Mouse (Mus musculus): ENCODE data around the gene Gsk3a. TPM values are rescaled to one million over a fixed set of nuclear protein-coding genes. Genes with fewer than 3 reads are reported as not detected.

Gene Gsk3a
- 100 to 1,000 TPM; 195 to 200 TPM for total RNA-seq (2021)

DNA sequence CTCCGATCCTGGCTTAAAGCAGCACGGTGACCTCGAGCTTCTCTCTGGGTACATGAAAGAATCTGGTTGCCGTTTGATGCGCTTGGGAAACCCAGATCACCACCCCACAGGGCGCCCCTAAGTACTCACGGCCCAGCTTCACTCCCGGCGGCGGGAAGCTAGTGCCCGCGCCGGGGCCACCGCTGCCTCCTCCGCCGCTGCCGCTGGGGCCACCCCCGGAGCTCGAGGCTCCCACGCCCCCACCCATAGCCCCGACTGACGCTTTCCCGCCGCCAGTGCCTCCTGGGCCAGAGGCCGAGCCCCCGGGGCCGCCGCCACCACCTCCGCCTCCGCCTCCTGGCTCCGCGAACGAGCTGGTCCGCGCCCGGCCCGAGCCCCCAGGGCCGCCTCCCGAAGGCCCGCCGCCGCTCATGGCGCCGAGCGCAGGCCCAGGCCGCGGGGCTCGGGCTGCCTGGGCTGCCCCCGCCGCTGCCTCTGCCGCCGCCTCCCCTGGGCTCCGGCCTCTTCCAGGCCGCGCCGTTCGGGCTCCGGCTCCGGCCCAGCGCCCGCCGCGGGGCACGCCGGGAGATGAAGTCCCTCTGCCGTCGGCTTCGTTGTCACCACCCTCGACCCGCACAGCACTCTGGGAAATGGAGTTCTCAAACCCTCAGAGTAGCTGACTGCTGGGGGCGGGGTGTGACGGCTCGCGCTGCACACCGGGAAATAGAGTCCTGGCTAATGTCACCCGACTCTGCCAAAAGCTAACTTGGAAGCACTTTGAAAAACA lies at the start of gene Gsk3a:
Gsk3a (minus strand) TSS at position 603 of the 766 bp plus-strand sequence.
- DNase-seq (ENCODE audit: extremely low spot score in 1 of 2, low spot score in 1 of 2) = peak in 1 of 2 experiments; percentile 87

DNA sequence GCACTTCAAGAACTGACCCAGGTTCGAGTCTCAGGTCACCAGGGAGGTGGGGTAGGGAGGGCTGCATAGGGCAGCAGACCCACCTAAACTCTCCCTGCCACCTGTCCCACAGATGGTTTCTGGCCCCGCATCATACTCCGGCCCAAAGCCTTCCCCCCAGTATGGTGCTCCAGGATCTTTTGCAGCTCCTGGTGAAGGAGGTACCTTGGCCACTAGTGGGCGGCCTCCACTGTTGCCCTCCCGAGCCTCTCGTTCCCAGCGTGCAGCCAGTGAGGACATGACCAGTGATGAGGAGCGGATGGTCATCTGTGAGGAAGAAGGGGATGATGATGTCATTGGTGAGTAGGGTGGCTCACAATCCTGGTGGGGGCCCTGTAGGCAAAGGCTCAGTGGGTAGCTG lies 49.3 kb upstream of the Gsk3a start:
- DNase-seq (ENCODE audit: extremely low spot score in 1 of 2, low spot score in 1 of 2) = no peak

DNA sequence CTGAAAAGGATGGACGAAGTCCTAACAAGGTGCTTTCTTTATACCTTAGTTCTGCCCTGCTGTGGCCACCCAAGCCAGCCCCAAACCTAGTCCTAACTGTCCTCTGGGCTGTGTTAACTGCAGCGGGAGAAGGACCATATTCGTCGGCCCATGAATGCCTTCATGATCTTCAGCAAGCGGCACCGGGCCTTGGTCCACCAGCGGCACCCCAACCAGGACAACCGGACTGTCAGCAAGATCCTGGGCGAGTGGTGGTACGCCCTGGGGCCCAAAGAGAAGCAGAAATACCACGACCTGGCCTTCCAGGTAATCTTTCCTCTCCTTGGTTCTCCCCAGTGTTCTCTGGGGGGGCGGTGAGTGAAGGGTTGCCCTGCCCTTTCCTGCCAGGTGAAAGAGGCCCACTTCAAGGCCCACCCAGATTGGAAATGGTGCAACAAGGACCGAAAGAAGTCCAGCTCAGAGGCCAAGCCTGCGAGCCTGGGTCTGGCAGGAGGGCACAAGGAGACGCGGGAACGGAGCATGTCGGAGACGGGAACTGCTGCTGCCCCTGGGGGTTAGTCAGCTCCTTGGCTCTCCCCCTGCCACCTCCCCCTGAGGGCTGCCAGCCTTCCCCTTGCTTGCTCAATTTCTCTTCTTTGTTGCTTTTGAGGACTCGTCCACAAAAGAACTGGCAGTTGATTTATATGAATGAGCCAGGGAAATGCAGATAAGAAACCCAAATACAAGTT lies 48.0 kb upstream of the Gsk3a start:
- DNase-seq (ENCODE audit: extremely low spot score in 1 of 2, low spot score in 1 of 2) = no peak

DNA sequence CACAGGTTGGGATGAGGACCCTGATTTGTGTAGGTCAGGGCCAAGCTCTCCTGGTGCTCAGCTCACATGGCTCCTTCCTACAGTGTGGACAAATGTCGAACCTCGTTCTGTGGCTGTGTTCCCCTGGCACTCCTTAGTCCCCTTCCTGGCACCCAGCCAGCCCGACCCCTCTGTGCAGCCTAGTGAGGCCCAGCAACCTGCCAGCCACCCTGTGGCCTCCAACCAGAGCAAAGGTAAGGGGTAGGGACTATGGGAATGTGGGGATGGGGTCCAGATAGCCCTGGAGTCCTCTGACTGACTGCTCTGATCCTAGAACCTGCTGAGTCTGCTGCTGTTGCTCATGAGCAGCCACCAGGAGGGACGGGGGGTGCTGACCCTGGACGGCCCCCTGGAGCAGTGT lies 47.1 kb upstream of the Gsk3a start:
- no peak for DNase-seq (ENCODE audit: extremely low spot score in 1 of 2, low spot score in 1 of 2)

DNA sequence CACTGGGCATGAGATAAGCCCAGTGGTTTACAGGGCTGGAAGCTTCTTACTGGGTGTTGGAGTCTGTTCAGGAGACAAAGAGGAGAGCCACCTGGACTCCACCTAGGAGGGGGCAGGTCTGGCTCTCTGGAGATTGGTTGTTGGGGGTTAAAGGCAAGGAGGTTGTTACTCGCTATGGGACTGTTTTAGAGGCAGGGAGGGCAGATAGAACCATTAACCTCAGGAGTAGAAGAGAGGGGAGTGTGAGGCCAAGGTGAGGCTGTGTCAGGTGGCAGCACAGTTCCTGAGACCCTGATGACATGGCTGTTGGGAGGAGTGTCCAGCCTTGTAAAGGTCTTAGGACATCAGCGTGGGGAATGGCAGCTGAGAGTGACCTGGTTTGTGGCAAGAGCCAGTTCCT lies 46.5 kb upstream of the Gsk3a start:
- DNase-seq (ENCODE audit: extremely low spot score in 1 of 2, low spot score in 1 of 2) = no peak

DNA sequence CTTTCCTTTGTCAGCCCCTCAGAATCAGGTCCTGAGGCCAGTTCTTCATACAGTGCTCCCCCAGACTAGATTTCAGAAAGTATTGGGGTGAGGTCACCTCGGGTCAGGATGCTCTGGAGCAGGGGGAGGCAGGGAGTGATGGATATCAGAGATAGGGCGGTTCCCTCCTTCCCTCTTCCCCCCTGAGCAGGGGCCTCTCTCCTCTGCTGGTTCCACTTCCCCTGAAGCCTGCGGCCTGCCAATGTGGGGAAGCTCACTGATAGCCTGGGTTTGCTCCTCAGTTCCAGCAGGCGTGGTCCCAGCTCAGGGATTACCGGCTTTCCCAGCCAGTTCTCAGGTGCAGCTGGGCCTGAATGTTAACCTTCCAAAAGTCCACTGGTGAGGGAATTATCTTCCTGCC lies 46.0 kb upstream of the Gsk3a start:
- no peak for DNase-seq (ENCODE audit: extremely low spot score in 1 of 2, low spot score in 1 of 2)

DNA sequence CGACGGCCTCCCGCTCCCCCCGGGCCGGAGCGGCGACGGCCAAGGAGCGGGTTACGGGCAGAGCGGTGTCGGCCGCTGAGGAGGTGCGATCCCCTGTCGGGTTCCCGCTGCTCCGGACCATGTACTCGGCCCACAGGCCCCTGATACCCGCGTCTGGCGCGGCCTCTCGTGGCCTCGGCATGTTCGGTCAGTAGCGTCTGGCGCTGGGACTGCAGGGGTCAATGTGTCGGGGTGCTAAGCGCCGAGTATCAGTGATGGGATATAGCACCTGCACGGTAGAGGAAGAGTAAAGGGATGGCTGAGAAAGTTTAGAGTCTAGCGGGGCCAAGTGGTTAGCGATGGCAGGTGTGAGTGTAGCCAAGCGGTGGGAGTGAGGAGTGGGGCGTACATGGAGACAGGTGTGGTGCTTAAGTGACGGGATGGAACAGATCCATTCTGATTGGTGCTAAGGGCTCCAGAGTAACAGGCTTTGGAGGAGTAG lies 45.1 kb upstream of the Gsk3a start:
- DNase-seq (ENCODE audit: extremely low spot score in 1 of 2, low spot score in 1 of 2) = no peak

DNA sequence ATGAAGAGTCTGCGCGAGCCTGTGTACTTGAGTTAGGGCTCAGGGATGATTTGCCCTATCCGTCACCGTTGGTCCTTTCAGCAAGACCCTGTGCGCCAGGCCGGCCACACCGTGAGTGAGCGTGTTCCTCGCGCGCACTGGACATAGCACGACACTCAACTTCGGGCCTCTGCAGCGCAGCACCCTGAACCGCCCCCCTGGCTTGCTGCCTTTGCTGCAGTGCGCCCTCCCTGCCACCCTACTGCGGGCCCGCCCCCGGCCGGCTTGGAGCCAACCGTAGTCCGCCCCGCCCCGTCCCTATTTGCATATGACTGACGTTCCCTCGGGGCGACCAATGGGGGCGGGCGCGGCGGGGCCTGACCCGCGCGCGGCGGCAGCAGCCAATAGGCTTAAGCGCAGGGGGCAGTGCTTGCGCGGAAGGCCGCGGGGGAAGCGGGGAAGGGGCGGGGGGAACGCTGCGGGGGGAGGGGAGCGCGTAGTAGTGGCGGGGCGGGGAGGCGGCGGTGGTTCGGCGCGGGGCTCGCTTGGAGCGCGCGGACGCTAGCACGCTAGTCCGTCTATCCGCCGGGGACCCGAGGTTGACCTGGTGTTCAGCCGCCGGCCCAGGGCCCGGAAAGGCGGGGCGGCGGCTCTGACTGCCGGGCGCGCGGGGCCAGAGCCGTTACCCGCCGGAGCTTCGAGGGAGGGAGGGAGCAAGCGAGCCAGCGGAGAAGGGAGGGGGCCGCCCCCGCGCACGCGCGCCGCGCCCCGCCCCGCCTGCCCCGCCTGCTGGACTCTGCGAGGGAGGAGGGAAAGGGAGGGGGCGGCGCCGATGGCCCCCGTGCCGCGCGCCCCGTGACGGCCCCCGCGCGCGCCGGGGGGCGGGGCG lies 44.3 kb upstream of the Gsk3a start:
- DNase-seq (ENCODE audit: extremely low spot score in 1 of 2, low spot score in 1 of 2) = peak; percentile 88 to 94

DNA sequence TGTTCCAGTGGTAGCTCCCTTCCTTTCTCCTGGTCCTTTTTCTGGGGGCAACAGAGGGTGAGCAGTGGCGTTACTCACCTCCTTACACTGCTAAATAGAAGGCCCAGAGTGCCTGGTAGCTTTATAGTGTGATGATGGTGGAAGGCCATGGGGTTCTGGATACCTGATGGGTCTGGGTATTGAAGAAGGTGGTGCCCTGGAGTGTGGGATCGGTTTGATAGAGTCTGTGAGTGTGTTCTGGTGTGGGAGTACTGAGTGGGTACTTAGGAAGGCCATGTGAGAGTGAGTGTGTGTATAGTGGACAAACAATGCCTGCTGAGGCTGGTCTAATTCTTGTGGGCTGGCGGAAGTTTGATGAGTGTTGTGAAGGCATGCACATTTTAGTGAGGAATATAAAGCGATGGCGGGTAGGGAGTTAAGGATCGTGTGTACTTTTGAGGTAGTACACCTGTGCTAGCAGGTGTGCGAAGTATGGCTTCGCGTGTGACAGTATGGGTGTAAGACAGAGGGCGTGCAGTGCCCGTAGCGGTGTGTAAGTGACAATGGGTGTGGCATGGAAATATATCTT lies 43.6 kb upstream of the Gsk3a start:
- DNase-seq (ENCODE audit: extremely low spot score in 1 of 2, low spot score in 1 of 2) = no peak

DNA sequence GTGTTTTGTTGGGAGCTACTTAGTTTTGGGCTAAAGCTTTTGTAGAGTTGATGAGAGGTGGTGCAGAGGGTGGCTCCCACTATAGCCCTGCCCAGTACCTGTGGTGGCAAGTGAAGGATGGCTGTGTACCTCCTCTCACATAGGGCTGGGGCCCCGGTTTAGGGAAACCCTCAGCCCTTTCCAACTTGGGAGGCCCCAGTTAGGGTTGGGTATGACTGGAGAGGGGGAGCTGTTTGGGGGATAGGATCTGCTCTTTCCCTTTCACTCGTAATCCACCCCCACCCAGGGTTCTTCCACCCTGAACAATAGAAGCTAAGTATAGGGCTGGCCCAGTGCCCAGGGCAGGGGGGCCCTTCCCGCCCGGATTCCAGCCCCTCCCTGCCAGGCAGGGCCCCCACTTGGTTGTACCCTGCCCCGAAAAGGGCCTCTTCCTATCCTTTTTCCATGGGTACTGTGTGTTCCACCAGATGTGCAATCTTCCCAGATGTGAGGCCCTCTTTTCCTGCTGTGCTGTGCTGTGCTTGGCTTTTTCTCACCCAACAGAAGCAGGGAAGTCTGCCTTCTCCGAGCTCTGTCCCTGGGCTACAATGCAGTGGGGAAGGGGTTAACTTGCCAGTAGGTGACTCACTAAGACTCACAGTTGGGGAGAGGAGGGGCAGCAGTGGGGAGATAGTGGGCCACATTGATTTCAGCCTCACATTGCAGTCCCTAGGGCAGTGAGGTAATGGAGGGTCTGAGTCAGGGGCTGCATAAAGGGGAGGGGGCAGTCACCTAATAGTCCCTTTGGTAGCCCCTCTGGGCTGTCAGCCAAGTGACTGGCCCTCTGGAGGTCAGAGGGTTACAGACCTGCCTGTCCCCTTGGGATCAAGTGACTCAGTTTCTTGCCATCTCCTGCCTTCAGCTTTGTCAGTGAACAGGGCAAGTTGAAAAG lies 42.5 kb upstream of the Gsk3a start:
- no peak for DNase-seq (ENCODE audit: extremely low spot score in 1 of 2, low spot score in 1 of 2)

DNA sequence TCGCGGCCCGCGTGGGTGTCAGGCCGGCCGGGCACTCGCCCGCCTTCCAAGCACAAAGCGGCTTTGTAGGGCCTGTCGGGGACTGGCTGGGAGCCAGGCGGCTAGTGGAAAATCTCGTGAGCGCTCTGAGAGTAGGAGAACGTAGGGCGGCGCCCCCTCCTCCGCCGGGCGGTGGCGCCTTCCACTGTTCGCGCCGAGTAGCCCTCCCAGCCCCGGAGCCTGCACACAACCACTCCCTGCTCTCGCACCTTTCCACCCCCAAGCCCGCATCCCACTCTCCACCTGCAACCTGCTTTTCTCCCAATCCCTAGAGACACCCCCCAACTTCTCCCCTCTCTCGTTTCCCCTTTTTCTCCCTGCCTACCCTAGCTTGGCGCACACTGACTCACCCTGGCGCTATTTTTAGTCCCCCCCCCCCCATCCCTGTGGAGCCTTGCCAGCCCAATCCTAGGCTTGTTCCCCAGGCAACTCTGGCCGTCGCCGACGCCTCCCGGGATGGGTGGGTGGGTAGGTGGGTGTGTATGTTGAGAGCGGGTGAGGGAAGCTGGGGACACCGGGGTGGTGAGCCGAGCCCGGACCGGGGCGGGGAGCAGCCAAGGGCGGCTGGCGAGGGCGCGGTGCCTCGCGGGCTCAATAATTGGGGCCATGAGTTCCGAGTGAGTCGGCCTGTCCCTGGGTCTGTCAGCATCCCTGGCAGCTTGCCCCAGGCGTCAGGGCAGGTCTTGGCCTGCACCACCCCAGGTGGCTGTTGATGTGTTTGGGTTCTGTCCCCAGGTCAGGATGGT lies 41.6 kb upstream of the Gsk3a start:
- peak; percentile 81 to 95 for DNase-seq (ENCODE audit: extremely low spot score in 1 of 2, low spot score in 1 of 2)

DNA sequence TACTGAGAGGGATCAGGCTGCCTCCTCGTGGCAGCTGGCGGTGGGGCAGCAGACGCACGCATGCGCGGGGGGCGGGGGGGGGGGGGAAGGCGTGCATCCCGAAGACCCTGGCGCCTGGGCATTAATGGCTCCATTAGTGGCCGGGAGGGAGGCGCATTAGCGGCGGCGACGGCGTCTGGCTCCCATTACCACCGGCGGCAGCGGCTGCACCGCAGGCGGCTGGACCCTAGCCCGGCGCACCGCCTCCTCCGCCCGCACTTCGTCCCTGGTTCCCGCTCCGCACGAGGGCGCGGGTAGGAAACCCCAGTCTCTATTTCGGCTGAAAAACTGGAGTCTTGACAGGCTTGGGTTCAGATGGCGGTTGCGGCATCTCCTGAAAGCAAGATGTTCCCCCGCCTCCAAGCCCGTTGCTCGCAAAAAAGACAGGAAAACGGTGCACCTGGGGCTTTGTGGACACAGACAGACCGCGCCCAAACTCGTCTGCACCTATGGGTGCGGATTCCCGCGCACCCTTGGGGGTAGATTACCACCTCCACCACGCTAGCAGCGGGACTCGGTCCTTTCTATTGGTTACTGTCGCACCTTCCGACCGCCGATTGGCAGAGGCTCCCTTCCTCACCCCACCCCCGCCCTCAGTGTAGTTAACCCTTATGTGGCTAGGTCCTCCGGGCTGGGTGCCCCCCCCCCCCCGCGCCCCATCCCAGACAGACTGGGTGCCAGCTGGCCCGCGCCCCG lies 40.9 kb upstream of the Gsk3a start:
- DNase-seq (ENCODE audit: extremely low spot score in 1 of 2, low spot score in 1 of 2) = peak; percentile 67 to 78

DNA sequence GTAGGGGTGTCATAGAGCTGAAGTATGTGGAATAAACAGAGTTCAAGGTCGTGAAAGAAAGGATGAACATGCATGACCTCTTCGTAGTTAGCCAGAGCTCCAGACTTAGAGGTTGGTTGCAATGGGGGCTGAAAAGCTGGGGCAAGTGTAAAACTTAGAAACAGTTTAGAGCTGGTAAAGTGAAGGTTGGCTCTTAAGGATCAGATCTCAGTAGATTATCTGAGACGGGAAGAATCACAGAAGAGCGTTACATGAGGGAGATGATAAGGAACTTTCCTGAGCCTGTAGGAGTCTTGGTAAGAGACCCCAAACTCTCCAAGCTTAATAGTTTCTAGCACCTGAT lies 40.3 kb upstream of the Gsk3a start:
- no peak for DNase-seq (ENCODE audit: extremely low spot score in 1 of 2, low spot score in 1 of 2)

DNA sequence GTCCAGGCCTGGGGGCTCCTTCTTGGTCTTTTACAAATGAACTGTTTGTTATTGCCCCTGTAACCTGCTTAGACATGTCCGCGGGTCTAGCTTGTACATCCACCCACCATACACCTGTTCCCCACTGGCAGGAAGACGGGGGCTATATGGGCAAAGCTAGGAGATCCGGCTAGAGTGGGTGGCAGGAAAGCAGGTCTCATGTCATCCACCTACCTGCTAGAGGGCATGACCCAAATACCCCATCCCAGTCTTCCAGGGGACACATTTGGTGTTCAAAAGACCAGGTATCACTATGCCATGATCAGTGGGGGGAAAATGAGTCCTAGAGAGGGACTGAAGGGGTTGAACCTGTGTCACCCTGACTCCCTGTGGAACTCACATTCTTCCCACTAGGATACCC lies 39.8 kb upstream of the Gsk3a start:
- no peak for DNase-seq (ENCODE audit: extremely low spot score in 1 of 2, low spot score in 1 of 2)

DNA sequence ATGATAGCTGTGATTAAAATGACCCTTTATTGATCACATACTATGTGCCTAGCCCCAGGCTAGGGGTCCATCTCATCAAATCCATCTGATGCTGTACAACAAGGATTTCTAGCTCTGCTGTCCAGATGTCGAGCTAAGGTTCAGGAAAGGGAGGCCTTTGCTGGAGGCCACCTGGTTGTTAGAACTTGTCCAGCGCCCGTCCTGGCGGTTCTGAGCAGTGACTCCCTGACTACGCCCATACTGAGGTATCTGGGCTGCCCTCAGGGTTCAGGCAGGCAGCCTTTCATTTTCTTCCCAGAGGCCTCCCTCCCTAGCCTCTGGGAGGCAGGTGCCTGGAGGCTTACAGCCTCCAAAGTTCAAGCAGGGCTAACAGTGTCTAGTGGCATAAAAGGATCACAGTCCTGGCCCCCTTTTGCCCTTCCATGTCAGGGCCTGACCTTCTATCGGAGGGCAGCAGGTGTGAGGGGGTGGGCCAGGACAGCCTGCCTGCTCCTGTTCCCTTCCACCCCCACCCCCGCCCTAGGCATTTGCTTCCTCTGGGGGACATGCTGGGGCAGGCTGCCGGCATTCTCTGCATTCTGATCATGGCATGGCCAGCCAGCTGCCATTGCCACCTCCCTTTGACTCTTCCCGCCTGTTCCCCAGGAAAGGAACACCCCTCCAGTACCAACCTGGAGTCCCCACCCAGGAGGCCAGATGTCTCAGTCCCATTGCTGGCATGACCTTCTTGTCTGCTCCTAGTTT lies 38.1 kb upstream of the Gsk3a start:
- no peak for DNase-seq (ENCODE audit: extremely low spot score in 1 of 2, low spot score in 1 of 2)

DNA sequence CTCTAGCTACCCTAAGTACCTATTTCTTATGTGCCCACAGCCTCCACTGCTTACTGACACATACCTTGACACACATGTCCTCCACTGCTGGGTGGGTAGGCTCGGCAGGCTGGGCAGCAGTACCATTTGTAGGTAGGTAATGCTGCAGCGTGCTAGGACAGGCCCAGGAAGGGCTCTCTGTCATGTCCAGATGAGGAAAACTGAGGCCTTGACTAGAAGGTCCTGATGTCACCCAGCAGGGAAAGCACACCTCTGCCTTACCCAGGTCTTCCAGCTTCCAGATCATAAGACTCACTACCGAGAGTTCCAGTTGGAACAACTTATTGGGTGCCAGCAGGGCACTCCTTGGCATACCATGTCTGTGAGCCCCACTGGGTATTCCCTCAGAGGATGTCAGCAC lies 37.3 kb upstream of the Gsk3a start:
- no peak for DNase-seq (ENCODE audit: extremely low spot score in 1 of 2, low spot score in 1 of 2)

DNA sequence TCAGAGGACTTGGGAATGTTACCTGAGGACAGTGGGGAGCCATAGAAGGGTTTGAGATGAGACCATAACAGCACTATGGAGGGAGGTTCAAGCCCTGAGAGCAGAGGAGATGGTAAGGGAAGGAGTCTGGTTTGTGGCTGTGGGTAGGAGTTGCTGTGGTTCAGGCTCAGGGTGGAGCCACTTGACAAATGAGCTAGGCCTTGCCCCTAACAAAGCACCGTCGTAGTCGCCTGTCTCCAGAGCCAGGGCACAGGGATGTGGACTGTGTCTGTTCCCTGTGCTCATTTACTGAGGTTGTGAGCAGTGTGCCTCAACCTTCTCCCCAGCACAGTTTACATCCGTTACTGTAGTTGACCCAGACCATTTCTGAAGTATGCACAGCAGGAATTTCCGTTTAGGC lies 36.9 kb upstream of the Gsk3a start:
- DNase-seq (ENCODE audit: extremely low spot score in 1 of 2, low spot score in 1 of 2) = no peak

Measured in layer of hippocampus, postnatal 25 days (tissue).